ENCODE assay signal across 9 mouse cellular contexts in genomic region chr16:16828757-16829615, GRCm38 (mm10). TPM values are rescaled to one million over a fixed set of nuclear protein-coding genes. Genes with fewer than 3 reads are reported as not detected.
A peak's percentile ranks its signal among the peaks of the same experiment; 100 is the strongest.
DNase-seq lines count a peak whose midpoint lies in the region; ATAC-seq lines count a peak whose summit lies in the region.
"Had no signal": no experiment of that assay in that cellular context is flagged by ENCODE, and none has a peak within 500 bp of the region (broad histone marks: within the 10 kb centered on the region; RNA-seq: fewer than 3 reads in every experiment).

TSS of gene Spag6l (minus strand) at chr16:16829456.

- no peaks in the 10 kb centered on the region for H3K9me3 ChIP-seq in forebrain, embryonic 12.5 days
- H3K9me3 ChIP-seq in hindbrain, embryonic 15.5 days: no peaks in the 10 kb centered on the region

- peak within 1 kb of the TSS; percentile 87 for H3K4me2 ChIP-seq in forebrain, embryonic 12.5 days
- H3K4me2 ChIP-seq in hindbrain, embryonic 15.5 days: peak within 1 kb of the TSS; percentile 88

- WGBS in forebrain, embryonic 12.5 days: 6% methylated on average over 33 of the region's 33 CpGs
- WGBS in hindbrain, embryonic 15.5 days: 6% methylated on average over 33 of the region's 33 CpGs

- no peak within 1 kb of the TSS for H3K27ac ChIP-seq in forebrain, embryonic 12.5 days
- peak within 1 kb of the TSS; percentile 60 for H3K27ac ChIP-seq in hindbrain, embryonic 15.5 days (replicated peaks)

- H3K36me3 ChIP-seq in forebrain, embryonic 12.5 days (replicated peaks): no peaks in the 10 kb centered on the region
- no peaks in the 10 kb centered on the region for H3K36me3 ChIP-seq in hindbrain, embryonic 15.5 days

- no peaks in the 10 kb centered on the region for H3K27me3 ChIP-seq in forebrain, embryonic 12.5 days
- no peaks in the 10 kb centered on the region for H3K27me3 ChIP-seq in hindbrain, embryonic 15.5 days

- peaks cover 5% of the 10 kb centered on the region; the same call in 1 of the 2 replicates for H3K4me1 ChIP-seq in forebrain, embryonic 12.5 days
- no peaks in the 10 kb centered on the region for H3K4me1 ChIP-seq in hindbrain, embryonic 15.5 days (replicated peaks)

- peak within 1 kb of the TSS; percentile 53 for H3K4me3 ChIP-seq in forebrain, embryonic 12.5 days (replicated peaks)
- H3K4me3 ChIP-seq in hindbrain, embryonic 15.5 days: peak within 1 kb of the TSS; percentile 81

- peak; percentile 96 for ATAC-seq in forebrain, embryonic 12.5 days (ENCODE audit: low FRiP score)
- peak; percentile 96 for ATAC-seq in hindbrain, embryonic 15.5 days (ENCODE audit: low FRiP score, low read depth)

- peak; percentile 56 to 71 for DNase-seq in CD8-positive naive resting alpha-beta T cell, adult 2 months (ENCODE audit: low read depth in 2 of 2, low spot score in 2 of 2)
- peak; percentile 68 for DNase-seq in adrenal gland, postnatal 14 days
- DNase-seq in layer of hippocampus, postnatal 25 days (ENCODE audit: extremely low spot score in 1 of 2, low spot score in 1 of 2): peak; percentile 44 to 49
- peak; percentile 55 for DNase-seq in lung, postnatal 10 days
- peak; percentile 6 for DNase-seq in ovary, postnatal 14 days (ENCODE audit: low spot score)
- DNase-seq in thymus, postnatal 10 days (ENCODE audit: low spot score in 2 of 2): peak; percentile 68 to 72

- H3K9ac ChIP-seq in forebrain, embryonic 12.5 days: peak within 1 kb of the TSS; percentile 53
- peak within 1 kb of the TSS; percentile 63 for H3K9ac ChIP-seq in hindbrain, embryonic 15.5 days

RNA-seq across cellular contexts. Expression of gene Spag6l, which starts in this region (rescaled TPM):
- total RNA-seq in adrenal gland, postnatal 14 days (2021): 0.44 and 0.53 TPM in 2 replicates
- 3.7 and 4.7 TPM in 2 replicates for polyA plus RNA-seq in forebrain, embryonic 12.5 days (2016; fragmentation: Nextera tagmentation; extraction: Ambion mirVana)
- polyA plus RNA-seq in hindbrain, embryonic 15.5 days (2015; fragmentation: Nextera tagmentation; extraction: Ambion mirVana): 16.8 and 18.5 TPM in 2 replicates
- total RNA-seq in layer of hippocampus, postnatal 25 days (2021): 10 to 100 TPM in 1 of 2 experiments, 1 to 10 TPM in 1; 8.7 to 10.6 TPM
- polyA plus RNA-seq: large intestine, adult 2 months had no signal

Comparison
In these comparisons a context has a peak if more than half of its experiments do, and no peak if none do; other contexts are left out.
1. Peak in DNase-seq in adrenal gland, postnatal 14 days; RNA of the gene not detected or under 1 TPM.
2. DNase-seq: peak in every context shown above with its lines; median percentile 70 in thymus, postnatal 10 days; 68 in adrenal gland, postnatal 14 days; 64 in CD8-positive naive resting alpha-beta T cell, adult 2 months; 55 in lung, postnatal 10 days; 46 in layer of hippocampus, postnatal 25 days; 6 in ovary, postnatal 14 days.